Mouse (Mus musculus) spleen, postnatal 14 days (tissue): Measurements from ENCODE around the gene Gatad2a.

Experiments used
- DNase-seq, 2 experiments: peaks; one replicate each; pipeline ENCODE4 v3.0.0; 2021 to 2022; ENCODE audit warnings: low spot score in 2 of 2

Gene Gatad2a

DNA sequence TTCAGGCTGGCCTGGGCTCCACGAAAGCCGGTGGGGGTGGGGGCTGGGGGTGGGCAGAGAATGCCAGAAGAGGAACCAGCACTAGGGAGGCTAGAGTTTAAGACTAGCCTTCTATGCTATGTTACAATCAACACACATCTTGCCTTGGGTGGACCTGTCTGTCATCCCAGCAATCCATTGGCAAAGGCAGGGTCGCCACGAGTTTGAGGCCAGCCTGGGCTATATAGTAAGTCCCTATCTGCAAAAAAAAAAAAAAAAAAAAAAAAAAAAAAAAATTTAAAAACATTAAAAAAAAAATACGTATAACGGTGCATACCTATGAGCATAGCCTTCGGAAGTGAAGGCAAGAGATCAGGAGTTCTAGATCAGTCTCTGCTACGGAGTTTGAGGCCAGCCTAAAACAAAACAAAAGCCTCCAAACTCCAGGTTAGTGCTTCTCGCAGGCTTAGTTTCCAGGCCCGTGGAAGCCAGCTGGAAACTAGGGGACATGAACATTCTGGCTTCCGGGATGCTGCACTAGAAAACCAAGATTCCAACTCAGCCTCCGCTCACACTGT is 95.2 kb downstream of the Gatad2a start:
- no peak for DNase-seq

DNA sequence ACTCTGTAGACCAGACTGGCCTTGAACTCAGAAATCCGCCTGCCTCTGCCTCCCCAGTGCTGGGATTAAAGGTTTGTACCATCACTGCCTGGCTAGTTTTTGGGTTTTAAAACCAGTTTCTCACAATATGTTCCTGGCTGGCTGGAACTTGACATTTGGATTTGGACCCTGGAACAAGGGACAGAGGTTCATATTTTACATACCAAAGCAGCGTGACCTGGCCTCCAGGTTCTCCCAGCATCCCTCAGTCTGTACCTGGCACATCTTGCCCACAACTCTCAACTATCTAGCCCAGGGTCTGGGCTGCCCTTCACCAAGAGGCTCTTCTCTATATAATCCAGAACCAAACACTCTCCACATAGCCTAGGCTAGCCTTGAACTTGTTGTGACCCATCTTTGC is 96.3 kb downstream of the Gatad2a start:
- DNase-seq: no peak

DNA sequence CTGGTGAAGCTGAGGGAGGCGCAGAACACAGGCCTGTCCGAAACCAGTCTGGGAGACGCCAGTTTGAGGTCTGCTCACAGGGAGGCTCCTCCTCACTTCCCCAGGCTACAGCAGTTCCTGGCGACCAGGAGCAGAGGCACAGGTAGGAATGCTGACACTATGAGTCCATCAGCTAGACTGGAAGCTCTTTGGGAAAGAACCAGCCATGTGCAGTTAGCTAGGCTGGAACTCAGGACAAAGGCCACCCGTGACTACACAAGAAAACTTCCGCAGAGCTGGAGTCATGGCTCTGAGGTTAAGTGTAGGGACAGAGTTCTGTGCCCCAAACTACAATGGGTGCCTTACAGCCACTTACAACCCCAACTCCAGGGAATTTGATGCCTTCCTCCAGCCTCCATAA is 98.3 kb downstream of the Gatad2a start:
- DNase-seq: no peak

DNA sequence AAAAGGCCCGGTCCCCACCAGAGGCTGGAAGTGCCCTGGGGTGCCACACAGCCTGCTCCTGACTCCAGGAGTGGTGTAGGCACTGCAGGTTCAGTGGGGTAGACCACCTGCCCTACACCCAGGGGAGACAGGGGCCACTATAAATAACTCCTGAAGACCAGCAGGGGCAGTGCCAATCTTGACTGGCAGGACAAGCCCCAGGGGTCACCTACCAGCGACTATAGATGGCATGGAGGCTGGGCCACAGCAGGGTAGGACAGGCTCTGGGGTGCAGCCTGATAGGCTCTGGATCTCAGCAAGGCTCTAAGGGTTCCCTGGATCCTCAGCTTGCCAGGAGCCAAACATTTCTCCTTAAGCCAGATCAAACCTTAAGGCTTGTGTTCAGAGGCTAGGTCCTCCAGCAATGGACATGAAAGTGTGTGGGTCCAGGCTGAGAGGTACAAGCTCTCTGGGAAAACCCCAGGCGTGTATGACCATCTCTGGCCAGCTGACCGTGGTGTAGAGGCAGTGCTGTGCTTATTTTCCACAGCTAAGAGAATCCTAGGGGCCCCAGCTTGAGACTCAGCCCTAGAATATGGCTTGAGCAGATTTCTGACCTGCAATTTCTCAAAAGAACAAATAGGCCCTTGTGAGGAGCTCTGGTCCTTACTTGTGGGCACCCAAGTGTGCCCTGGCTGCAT is 100.3 kb downstream of the Gatad2a start:
- no peak for DNase-seq

DNA sequence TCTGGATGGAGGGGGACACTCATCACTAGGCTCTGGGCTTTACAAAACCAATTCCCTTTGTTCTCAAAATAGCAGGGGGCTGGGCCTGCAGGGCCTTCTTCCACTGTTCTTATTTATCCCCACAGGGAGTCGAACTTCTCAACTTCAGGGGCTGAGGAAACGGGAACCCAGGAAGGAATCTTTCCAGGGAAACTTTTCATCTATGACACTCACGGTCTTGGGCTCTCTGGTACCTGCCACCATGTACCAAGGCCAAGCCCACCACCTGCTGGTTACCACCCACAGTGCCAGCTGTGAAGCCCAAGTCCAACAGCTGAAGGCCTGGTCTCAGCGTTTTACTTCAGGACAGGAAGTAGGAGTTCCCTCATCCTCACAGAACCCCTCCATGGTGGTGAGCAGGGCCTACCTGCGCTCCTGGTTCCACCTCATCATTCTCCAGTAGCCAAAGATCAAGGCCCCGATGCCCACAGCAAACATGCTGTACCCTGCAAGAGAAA is 101.3 kb downstream of the Gatad2a start:
- DNase-seq: no peak

DNA sequence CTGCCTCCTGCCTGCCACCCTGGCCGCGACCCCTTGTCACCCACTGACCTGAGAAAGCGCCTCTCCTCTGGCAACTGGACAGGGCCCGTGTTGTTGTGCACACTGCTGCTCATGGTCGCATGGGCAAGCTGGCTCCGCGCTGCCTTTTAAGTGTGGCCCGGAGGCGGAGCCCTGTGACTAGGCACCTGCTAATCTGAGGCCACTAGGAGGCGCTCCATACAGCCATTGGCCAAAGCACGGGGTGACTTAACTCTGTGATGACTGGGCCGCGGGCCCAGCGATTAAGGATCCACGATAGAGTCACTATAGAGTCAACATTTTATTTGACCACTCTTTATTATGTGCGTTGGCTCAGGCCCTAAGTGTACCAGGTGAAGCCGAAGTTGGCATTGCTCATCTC is 102.3 kb downstream of the Gatad2a start:
- peak in 1 of 2 experiments; percentile 39 for DNase-seq

DNA sequence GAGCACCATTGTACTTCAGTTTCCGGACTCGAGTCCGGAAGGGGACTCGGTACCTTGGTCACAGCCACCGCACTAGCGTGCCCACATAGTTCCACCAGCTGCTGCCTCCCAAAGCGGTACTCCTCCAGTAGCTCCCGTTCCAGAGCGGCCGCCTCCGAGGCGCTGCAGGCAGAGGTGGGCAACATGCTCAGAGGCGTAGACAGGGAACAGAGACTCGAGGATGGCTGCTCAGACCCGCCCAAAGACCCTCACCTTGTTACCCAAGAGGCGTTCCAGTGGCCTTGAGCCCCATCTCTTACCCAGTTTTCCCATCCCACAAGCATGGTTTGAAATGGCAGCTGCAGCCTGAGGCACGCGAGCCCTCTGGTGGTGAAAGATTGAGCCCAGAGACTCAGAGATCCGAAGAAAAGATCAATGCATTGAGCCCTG is 105.4 kb downstream of the Gatad2a start:
- no peak for DNase-seq

DNA sequence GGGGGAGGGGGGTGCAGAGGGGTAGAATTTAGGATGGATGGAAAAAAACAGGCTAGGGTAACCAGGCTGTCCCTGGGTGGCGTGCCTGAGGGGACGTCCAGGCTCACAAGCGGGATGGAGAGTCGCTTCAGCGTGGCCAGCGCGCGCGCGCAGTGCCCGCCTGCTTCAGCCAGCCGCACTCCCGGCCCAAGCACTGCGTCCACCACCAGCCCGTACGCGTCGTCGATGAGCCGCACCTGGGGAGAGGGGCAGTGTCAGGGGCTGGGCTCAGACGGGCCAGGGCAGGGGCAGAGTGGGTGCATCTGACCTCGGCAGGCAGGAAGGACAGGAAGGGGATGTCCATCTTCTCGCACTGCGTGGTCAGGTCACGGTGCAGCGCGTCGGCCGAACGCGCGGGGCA is 107.3 kb downstream of the Gatad2a start:
- DNase-seq: no peak

DNA sequence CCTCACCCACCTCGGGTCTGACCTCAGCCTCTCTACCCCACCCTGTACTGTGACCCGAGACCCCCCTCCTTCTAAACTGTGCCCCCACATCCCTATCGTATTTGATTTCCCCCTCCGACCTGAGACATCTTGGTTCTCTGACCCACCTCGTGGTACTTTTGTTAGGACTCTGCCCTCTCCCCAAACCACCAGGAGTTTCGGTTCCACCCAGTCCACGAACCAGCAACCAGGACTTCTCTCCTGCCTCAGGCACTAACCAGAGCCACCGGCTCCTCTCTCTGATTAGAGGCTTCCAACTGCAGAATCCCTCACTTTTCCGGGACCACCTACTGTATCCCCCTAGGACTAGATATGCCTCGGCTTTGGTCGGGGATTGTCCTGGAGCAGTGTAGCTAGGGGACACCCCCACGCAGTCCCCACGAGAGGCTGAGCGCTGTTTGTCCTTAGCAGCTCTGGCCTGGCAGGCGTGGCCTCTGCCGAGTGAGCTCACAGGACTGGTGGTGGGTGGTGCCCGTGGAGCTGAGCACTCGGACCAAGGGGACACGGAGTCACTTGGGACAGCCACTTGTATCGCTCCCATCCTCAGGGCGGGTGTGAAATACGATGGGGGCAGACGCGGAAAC is 107.8 kb downstream of the Gatad2a start:
- DNase-seq: no peak

DNA sequence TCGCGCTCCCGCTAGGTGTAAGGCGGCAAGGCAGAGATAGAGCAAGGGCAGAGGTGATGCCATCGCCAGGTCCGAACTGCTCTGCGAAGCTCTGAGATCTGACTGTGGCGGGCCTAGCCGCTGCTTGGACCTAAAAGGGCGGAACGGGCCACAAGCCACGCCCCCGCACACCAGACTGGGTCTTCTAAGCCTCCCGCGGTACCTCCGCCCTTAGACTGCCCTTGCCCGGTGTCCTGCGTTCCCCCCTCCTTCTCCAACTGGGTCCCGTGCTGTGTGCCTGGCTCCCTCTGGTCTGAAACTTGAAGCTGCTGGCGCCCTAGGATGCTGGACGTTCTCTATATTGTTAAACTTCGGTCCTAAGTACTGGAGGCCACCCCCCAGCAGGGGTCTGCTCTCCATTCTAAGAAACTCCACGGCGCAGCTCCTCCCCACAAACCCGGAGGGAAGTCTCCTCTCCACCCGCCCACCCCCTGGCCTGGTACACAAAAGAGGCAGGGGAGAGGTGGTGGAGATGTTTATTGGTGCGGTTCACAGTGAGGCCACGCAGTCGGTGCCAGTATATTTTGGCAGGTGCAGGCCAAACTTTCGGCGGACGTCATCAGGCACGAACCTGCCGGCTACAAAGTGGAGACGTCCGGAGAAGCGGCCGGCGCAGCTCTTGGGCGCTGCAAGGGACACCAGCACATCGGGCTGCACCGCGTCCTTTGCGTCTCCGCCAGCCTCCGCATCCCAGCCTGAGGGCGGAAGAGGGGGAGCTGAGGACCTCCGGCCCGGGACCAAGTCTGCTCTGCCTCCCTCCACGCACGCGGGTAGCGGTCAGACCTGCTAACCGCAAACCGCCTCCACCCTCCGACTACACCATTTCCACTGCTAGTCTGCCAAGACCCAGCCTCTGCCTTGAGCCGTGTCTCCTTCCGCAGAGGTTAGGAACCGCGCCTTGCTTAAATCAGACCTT is 108.6 kb downstream of the Gatad2a start, which contains the start of gene Cilp2:
Gene Cilp2 (minus strand): TSS at position 399 of the 955 bp plus-strand sequence.
- DNase-seq: no peak

DNA sequence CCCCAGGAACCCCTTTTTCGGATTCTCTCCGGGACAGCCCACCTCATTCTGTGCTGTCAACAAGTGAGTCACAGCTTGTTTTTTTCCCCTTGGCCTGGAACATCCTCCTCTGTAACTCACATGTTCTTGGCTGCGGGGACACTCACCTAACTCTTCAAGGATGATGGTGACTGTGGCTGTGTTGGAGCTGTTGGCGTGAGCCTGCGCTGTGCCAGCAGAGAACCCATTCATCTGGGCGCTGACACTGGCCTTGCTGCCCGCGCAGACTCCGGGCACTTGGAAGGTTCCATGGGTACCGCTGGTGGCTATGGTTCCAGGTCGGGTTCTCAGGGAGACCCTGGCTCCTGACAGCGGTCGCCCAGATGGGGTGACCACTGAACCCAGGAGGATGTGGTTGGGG is 112.0 kb downstream of the Gatad2a start:
- DNase-seq: no peak

DNA sequence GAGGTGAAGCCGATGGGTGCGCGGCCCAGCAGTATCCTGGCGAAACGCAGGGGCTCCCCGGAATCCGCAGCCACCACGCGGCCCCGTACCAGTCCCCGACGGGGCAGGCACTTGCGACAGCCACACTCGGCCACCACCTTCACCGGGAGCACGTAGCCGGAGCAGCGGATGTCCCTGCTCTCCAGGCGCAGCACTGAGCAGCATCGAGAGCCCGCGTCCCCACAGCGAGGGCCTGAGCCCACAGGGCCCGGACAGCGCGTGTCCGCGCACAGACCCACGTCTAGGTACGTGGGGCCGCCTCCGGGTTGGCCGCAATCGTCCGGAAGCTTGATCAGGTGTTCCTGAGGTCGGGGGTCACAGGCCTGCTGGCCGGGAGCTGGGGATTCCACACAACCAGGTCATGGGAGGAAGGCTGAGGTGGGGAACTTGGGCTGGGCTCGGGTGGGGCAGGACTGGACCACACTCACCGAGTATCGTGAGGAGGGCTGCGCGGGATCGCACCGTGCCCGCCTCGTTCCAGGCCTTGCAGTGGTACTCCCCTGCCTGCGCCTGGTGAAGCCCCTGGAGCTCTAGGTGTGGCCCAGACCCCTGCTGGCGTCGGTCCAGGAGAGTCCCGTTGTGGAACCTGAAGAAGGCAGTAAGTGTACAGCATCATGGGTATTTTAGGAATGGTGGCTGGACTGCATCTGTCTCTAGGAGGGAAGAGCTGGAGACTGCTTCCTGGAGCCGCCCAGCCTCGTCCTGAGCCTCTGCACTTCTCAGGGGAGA is 113.2 kb downstream of the Gatad2a start:
- no peak for DNase-seq

DNA sequence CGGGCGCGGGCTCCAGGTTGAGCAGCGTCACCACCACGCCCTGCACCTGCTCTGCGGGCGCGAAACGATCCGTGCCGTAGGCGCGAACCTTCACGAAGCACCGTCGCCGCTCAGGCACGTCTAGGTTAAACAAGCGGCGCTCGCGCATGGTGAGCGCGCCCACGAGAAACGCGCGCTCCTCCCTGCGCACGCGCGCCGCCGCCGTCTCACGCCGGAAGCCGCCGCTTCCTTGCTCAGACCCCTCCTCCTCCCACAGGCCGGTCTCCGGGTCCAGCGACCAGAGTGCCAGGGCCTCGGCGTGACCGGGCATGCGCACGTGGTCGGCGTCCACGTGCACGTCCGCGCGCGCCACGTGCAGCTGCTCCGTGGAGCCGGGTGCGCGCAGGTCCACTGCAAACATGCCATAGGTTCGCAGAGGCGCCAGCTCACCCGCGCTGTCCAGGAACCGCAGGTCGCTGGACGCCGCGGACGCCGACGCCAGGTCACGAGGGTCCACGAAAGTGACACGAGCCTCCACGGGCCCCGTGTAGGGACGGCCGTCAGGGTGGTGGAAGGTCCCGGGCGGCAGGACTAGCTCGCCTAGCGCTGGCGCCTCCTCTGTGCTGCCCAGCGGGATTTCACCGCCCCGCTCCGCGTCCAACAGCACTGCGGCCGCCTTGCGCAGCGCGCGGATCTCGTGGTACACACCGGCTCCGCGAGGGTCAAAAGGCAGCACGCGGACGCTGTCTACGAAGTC is 114.0 kb downstream of the Gatad2a start:
- DNase-seq: no peak

DNA sequence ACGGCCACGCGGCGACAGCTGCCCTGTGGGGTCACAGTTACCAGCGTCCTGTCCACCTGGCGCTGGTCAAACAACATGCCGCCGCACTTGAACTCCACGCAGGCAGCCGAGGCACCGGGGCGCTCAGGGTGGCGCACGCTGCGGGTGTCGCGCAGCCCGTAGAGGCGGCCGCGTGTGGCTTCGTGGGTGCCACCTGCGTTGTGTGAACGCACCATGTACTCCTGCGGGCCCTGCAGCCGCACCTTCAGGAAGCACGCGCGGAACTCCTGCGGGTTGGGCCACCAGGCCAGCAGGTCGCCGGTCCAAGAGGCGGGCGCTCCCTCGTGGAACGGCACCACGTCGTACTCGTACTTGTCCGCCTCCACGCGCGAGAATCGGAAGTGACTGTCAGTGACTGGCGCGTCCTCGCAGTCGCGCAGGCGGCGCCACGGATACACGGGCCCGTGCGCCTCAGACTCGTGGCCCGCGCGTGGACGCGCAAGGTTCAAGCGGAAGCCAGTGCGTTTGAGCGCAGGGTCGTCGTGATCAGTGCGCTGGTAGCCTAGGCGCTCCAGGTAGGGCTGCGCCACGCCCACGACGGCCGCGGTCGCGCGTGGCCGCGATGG is 114.8 kb downstream of the Gatad2a start:
- DNase-seq: no peak

DNA sequence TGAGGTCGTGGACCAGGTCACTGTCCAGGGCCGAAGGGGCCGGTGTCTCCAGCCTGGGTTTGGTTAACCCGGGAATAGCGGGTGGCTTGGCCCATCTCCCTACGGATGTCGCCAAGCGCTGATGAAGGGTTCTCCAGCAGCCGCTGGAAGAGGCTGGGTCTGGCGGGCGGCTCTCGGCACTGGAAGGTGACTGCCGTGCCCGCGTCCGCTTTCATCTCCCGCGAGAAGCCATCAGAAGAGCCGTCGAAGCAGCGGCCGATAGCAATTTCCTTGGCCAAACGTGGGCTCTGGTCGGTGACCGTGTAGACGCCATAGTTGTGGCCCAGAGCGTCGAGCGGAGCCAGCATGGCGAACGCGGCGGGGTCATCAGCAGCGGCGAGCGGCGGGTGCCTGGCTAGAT is 115.3 kb downstream of the Gatad2a start:
- no peak for DNase-seq

DNA sequence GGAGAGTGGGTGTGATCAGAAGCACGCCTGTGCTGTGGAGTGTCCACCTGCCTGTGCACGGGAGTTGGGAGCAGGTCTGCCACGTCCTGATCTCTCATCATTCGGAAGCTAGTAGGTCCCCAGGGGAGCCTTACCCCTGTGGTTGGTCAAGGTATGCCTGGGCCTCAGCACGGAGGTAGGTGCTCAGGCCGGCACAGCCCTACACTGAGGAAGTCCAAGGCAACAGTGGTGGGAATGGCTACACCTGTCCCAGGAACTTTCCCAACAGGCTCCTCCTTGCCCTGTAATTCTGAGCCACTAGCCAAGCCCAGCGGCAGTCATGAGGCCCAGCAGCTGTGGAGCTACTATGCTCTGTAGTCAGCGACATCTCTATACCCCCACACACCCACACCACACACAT is 116.5 kb downstream of the Gatad2a start:
- no peak for DNase-seq

DNA sequence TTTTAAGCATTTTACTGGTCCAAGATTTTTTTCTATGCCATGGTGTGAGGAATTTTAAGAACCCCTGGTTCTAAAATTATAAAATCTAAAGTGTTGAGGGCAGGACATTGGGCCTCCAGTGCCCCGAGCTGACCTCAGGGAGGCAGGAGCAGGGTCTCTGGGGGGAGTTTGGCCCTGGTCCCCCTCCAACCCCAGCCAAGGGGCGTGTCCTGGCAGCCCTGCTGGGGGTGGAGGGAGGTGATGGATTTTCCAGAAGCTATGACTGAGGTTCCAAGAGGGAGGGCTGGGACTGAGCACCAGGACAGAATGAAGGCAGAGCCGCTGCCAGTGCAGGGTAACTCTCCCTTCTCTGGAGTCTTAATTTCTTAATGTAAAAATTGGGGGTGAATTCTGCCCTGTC is 118.2 kb downstream of the Gatad2a start:
- DNase-seq: no peak

DNA sequence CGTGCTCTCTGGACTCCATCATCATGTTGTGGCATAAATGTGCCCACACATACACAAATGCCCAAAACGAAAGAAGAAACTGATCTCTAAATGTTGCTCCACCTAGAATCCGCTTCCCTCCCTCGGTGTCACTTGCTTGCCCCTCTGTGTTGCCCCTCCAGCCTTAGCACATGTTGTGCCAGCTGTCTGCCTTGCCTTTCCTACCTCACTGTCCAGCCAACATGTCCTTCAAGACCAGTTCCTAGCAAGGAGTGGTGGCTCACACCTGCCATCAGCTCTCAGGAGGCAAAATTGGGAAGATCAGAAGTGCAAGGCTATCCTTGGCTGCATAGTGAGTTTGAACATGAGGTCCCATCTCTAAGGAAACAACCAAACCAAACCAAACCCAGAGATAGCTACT is 118.8 kb downstream of the Gatad2a start:
- no peak for DNase-seq

DNA sequence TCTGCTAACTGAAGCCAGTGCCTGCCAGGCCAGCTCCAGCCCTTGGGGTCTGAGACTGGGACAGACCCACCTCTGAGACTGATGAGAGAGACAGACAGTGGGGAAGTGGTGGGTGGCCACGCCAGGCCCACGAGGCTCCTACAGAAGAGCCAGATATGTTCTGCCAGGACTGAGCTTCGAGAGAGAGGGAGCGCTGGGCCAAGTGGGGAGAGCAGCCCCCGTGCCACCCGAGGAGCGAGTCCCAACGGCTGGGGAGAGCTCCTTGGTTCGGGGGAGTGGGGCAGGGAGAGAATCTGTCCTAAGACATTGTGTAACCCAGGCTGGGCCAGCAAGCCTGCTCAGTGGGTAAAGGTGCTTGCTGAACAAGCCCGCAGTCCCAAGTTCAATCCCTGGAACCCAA is 119.2 kb downstream of the Gatad2a start:
- no peak for DNase-seq

DNA sequence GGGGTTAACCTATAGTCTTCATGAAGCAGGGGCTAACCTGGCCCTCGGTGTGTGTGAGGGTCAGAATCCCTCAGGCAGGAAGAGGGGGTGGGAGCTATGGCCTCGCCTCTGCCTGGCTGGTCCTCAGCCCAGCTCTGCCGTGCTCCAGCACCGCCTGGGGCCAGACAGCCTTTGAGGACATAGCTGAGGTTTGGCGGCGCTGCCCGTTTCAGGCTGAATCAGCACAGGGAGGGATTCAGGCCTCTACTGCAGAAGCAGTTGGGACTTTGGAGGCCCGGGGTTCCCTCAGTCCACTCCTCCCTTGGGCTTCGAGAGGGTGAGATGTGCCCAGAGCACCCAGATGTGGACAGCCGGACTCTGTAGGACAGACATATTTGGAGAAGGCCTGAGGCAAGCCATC is 120.1 kb downstream of the Gatad2a start:
- DNase-seq: no peak
